Mouse (Mus musculus) bone marrow, adult 2 months (tissue): ENCODE measurements around the gene Meox1. TPM values are rescaled to one million over a fixed set of nuclear protein-coding genes. Genes with fewer than 3 reads are reported as not detected.

Experiments used
- H3K27ac ChIP-seq: fragments of 200-500 bp; 2 replicates; pipeline ENCODE4 v1.5.1; 2012; ENCODE audit warnings: low read depth, mild to moderate bottlenecking, control low read depth, inconsistent platforms, low read length; ENCODE audit not compliant: control insufficient read depth, poor library complexity, insufficient read depth
- H3K4me1 ChIP-seq: fragments of 200-500 bp; 2 replicates; pipeline ENCODE4 v1.6.1; 2011; ENCODE audit warnings: low read length; ENCODE audit not compliant: control insufficient read depth, insufficient read depth
- H3K4me3 ChIP-seq: fragments of 200-500 bp; replicated peaks from 2 replicates; pipeline ENCODE3; 2011; ENCODE audit warnings: mild to moderate bottlenecking, low read depth, low read length, control low read depth; ENCODE audit not compliant: control insufficient read depth
- CTCF ChIP-seq: fragments of 200-500 bp; IDR thresholded peaks from 2 replicates; pipeline ENCODE4 v1.5.1; 2011; ENCODE audit warnings: low read length, control low read depth; ENCODE audit not compliant: control insufficient read depth, insufficient read depth
- POLR2A ChIP-seq: fragments of 200-500 bp; IDR thresholded peaks from 2 replicates; pipeline ENCODE4 v1.6.1; 2011; ENCODE audit warnings: low read depth, mild to moderate bottlenecking, control low read depth, low read length, borderline replicate concordance; ENCODE audit not compliant: control insufficient read depth
- WGBS: fragments of 180-500 bp; shearing (Covaris S2); methylation state at CpG from one replicate; pipeline ENCODE4 v1.1.7; 2018; 5-methylcytosine and 5-hydroxymethylcytosine counted together
- polyA plus RNA-seq: library from polyadenylated mRNA; stranded (reverse); fragments of >200 nt; gene quantifications from 2 replicates; pipeline ENCODE4 v1.2.4, GENCODE M21; 2011; ENCODE audit warnings: low replicate concordance; ENCODE audit not compliant: missing spikeins, insufficient read depth, insufficient read length

The Meox1 gene
- polyA plus RNA-seq, 1 experiment, result not detected

DNA sequence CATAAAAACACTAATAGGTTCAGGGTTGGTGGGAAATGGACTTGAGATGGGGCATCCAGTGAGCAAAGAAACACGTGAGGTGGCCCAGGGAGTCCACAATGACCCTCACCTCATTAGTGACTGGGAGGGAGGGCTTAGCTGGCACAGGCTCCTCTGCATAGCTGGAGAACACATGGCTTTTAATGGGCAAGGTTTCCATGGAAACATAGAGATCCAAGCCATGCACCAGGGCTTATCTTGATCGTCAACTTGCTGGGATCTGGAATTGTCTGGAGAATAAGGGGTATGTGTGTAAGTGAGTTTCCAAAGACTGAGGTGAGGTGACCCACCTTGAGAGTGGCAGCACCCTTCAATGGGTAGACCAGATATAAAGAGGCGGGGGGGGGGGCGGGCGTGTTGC is 19.2 kb downstream of the Meox1 start:
- H3K27ac ChIP-seq, result no peak overlapping the region
- no peak for TF ChIP-seq POLR2A
- no peak for TF ChIP-seq CTCF
- WGBS, result 75% methylated on average over 5 of the region's 5 CpGs
- no peak overlapping the region for H3K4me3 ChIP-seq
- no peaks in the 10 kb centered on the region for H3K4me1 ChIP-seq

DNA sequence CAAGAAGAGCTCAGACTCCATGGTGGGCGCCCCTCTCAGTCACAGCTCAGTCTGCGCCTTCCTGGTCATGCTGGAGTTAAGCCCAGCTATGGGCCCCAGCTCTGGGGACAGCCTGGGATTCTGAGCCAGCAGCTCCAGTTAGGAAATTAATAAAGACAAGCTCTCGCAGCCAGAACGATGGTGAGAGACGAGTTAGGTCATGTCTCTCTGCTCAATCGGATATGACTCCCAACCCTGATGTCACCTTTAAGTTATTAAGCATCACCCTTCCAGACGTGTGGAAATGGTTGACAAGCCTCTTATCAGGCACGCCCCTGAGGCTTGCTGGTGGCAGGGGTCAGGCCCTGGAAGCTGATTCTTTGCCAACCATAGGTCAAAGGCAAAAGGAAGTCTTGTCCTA is 20.3 kb downstream of the Meox1 start:
- no peaks in the 10 kb centered on the region for H3K4me1 ChIP-seq
- no peak overlapping the region for H3K4me3 ChIP-seq
- no peak overlapping the region for H3K27ac ChIP-seq
- no peak for TF ChIP-seq CTCF
- TF ChIP-seq POLR2A, result no peak
- WGBS, result 66% methylated on average over 8 of the region's 8 CpGs

DNA sequence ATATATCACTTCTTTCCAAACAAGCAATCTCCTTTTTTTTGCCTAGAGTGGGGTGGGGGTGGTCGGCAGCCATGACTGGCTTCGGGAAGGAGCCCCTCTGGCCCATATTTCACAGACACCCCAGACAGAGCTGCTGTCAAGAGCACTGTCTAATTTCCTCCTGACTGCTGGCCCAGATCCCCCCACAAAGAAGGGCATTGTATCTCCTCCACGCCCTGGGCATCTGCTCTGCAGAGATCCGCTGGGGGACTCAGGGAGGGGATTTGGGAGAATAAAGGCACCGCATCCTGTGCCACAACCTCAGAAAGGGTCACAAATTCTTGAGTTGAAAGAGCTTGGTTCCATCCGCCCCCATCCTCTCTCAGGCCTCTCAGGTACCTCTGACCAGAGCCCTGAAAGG is 22.7 kb downstream of the Meox1 start:
- Histone ChIP-seq H3K4me3 (no peak overlapping the region), H3K4me1 (no peaks in the 10 kb centered on the region), H3K27ac (no peak overlapping the region)
- TF ChIP-seq POLR2A, result no peak
- no peak for TF ChIP-seq CTCF
- 77% methylated on average over 6 of the region's 6 CpGs for WGBS

DNA sequence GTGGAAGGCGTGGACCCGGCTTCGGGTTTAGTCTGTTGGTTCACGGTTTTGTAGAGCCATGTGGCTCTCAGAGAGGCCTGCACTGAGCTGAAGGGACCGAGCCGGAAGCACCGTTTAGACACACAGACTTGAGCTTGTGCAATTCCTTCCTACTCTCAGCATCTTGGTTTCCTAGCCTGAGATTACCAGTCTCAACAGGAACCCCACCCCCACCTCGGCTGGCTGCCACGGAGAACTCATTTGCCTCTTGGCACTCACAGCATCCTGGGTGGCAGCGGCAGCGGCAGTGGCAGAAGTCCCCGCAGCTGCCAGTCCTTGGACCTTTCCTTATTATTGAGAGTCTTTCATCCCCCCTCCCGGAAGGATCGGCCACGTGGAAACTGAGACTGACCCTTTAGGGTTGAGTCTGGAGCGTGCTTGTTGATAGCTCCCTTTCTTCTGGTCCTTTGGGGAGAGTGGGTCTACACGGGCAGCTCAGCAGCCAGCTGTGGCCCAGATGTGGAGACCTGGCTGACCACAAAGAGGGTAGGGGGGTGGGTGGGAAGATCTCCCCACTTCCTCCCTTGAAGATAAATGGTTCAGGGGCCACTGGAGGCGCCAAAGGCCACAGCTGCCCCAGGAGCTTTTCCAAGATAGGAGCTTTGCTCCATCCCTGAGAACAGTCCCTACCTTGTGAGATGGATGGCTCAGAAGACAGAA is 24.0 kb downstream of the Meox1 start:
- H3K4me1 ChIP-seq, result no peaks in the 10 kb centered on the region
- TF ChIP-seq CTCF, result no peak
- TF ChIP-seq POLR2A, result no peak
- no peak overlapping the region for H3K27ac ChIP-seq
- H3K4me3 ChIP-seq, result no peak overlapping the region
- WGBS, result 11% methylated on average over 18 of the region's 18 CpGs

DNA sequence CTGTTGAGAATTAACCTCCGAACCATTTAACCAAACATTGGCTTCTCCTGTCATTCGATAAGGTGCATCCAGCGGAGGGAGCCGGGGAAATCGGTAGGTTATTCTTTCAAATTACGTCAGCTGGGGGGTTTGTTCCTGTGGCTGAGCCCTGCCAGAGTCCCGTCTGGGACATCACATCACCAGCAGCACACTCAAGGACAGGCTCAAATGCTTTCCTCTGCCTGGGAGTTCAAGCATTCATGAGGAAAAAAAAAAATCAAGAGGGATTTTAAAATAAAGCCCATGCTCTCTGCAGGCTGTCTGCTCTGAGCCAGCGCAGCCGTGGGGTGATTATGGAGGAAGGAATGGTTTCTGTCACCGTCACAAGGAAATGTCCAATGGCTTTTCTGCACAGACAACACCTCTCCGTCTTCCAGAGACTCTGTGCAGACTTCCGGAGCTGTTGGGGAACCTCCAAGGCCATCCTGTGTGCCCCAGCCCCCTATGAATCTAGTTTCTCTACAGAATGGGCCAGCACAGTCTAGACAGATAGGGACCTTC is 26.6 kb downstream of the Meox1 start:
- no peak overlapping the region for H3K4me3 ChIP-seq
- TF ChIP-seq CTCF (no peak), POLR2A (no peak)
- H3K4me1 ChIP-seq, result no peaks in the 10 kb centered on the region
- no peak overlapping the region for H3K27ac ChIP-seq
- 85% methylated on average over 12 of the region's 12 CpGs for WGBS

DNA sequence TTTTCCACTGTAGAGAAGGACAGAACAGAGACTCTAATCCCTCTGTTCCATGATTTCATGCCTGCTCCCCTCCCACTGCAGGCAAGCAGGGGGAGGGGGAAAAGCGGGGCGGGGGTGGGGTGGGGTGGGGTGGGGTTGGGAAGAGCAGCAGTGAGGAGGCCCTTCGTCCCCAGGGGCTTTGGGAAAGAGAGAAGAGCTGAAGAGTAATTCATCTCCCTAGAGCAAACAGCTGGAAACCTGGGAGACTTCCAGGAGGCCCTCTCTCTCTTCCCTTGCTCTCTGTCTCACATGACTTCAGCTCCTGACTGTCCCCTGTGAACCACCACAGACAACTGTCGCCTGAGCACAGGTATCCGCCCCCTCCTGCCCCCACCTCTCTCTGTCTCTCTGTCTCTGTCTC is 35.4 kb downstream of the Meox1 start:
- 65% methylated on average over 5 of the region's 5 CpGs for WGBS
- Histone ChIP-seq H3K27ac (no peak overlapping the region), H3K4me1 (no peaks in the 10 kb centered on the region), H3K4me3 (no peak overlapping the region)
- TF ChIP-seq CTCF (no peak), POLR2A (no peak)

DNA sequence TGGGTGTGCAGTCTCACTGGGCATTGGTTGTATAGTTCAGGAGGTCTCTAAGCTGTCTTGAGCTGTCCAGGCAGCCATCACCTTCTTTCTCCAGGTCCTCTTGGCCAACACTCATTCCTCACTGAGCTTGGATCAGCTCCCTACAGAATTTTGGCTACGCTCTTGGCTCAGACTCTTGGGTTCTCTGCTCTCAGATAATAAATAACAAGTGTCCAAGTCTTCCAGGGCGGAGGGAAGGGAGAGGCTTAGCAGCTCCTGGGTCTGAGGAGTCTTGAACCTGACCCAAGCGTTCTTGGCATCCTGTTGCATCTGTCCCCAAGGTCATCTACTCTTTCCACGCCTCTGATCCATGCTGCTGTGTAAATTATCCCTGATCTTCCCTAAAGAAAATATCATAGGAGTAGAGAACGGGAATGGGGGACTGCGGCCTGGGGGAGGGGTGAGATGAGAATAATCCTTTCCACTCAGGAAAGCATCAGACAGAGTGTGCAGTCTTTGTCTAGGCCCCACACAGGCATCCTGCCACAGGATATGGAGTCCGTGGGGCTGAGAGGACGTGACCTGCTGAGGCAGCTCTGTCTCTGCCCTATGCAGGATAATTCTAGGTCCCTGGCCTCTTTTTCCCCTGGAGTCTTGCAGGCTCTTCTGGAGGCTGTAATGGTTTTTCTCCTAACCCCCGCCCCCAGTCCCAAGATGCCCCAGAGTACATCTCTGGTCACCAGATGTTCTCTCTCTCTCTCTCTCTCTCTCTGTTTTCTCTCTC is 38.0 kb downstream of the Meox1 start:
- WGBS, result 66% methylated on average over 9 of the region's 9 CpGs
- no peak overlapping the region for H3K4me3 ChIP-seq
- no peak for TF ChIP-seq POLR2A
- no peak overlapping the region for H3K27ac ChIP-seq
- no peaks in the 10 kb centered on the region for H3K4me1 ChIP-seq

DNA sequence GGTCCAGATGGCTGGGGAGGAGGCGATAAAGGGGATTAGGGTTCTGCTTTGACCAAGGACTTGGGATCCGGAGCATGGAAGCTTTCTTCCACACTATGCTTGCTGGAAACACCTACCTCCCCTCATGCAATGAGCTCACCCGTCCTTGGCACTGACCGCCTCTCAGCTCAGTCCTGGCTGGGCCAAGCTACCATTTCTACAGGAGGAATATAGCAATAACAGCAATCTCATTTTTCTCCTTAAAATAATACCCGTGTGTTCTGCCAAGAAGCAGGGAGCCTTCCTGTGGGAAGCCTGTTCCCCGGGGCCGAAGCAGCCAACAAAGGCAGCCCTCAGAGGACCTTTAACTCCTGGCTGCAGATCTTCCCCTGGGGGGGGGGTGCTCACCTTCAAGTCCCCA is 43.1 kb downstream of the Meox1 start:
- WGBS, result 80% methylated on average over 7 of the region's 7 CpGs
- H3K27ac ChIP-seq, result no peak overlapping the region
- no peak overlapping the region for H3K4me3 ChIP-seq
- no peaks in the 10 kb centered on the region; the same call in 1 of the 2 replicates for H3K4me1 ChIP-seq
- no peak for TF ChIP-seq POLR2A
- TF ChIP-seq CTCF, result no peak
